Mouse (Mus musculus) telencephalon, adult 2 months (tissue): ENCODE measurements around the gene Ctps.
A peak's percentile ranks its signal among the peaks of the same experiment; 100 is the strongest.
"Not testable (repeated sequence)": the region's sequence is repeated elsewhere in the genome, so short reads cannot be mapped to it uniquely, and the experiment has no call there.

Experiments
- DNase-seq: peaks from one replicate; pipeline ENCODE4 v3.0.0-alpha.2; 2011; ENCODE audit warnings: low read depth, low spot score

Gene Ctps

GRCm38 (mm10) chr4:120569486-120570437 lies at the start of gene Ctps:
TSS of gene Ctps (minus strand) at chr4:120570276.
- peak; percentile 88 for DNase-seq

GRCm38 (mm10) chr4:120616199-120617025 lies 46.3 kb upstream of the Ctps start:
- no peak for DNase-seq

GRCm38 (mm10) chr4:120615528-120616081 lies 45.5 kb upstream of the Ctps start:
- DNase-seq = peak; percentile 40

GRCm38 (mm10) chr4:120614644-120615043 lies 44.6 kb upstream of the Ctps start:
- DNase-seq = no peak

DNA sequence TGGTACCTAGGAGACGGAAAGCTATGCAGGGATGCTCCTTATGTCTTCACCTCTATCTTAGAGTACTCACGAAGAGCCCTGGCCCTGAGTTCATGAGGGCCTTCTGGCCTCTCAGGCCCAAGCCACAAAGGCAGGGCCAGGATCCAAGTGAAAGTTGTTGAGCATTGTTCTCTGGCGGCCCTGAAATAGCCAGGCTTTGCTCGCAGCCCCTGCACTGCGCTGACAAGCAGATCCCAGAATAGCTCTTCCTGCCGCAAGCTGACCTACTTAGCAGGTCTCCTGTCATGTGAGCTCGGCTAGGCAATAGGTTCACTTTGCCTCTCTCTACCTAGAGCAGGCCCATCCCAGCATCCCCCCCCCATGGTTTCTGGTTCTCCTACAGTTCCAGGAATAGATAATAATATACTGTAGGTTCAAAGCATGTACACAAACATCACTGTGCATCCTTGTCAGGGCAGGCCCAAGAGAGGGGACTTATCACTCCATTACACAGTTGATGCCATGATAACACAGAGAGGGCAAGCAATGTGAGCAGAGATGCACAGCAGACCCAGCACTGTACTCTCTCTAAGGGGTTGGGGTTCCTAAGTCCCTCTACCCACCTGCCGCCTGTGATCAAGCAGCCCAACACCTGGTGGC lies 43.7 kb upstream of the Ctps start:
- DNase-seq = peak; percentile 83

GRCm38 (mm10) chr4:120612304-120613080 lies 42.4 kb upstream of the Ctps start:
- no peak for DNase-seq

DNA sequence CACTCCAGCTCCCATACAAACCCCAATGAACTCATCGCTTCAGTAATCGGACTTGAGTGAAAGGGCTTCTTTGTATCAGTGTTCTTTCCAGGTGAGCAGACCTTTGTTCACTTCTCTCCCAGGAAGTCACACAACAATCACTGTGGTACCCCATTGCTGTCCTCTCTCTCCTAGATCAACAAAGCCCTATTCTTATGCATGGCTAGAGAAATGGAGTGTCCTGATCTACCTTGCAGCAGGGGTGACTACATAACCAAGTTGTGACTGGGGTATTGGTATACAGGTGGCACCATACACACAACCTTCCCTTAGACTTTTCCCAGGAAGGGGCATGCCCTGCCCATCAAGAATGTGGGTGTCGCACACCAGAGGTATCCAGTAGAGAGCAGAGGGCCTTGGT lies 40.9 kb upstream of the Ctps start:
- no peak for DNase-seq

DNA sequence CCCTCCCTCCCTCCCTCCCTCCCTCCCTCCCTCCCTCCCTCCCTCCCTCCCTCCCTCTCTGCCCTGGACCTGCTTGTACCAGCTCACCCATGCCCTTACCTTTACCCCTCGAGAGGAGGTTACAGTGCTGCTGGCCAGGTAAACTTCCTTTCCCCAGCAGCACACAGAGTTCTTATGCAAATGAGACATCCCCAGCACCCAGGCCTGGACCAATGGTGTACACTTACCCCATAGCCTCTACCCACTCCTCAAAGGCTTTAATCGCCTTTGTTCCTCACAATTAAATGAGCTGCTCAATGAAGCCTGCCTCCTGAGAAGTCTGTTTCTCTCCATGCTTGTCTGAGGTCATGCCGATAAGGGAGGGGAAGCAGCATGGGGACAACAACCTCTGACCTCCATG lies 36.9 kb upstream of the Ctps start:
- no peak for DNase-seq

DNA sequence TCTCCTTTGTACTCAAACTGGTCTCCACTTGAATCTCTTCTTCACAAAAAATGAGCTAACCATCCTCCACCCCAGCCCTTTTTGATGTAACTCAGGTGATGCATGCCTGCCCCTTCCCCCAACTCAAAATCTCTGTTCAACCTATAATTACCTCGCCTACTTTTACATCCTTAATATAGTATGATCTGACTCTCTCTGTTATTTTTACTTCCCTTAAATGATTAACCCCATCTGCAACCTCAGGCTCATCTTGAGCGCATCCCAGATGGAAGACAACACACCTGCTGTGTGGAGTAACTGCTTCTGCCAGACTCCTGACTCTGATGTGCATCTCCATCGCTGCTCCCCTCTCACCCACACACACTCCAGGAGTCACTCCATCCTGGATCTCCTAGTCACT lies 32.6 kb upstream of the Ctps start:
- DNase-seq = no peak

GRCm38 (mm10) chr4:120601774-120602173 lies 31.7 kb upstream of the Ctps start:
- no peak for DNase-seq

DNA sequence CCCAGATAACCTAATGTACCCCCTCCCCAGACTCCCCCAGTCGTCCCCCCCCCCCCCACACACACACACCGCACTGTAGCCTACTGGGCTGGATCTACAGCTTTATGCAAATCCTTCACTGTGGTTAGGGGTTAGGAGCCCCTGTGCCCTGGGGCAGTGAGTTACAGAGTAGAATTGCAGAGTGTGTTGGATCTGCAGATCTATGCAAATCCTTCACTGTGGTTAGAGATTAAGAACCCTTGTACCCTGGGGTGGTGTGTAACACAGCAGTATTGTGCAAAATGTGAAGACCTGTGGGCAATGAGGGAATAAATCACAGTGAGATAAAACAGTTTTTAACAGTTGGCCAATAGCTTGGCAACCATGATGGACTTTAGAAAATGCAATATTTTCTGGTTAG lies 28.8 kb upstream of the Ctps start:
- DNase-seq = no peak

- DNase-seq = not testable (repeated sequence)
These were observed 26.1 kb upstream of the Ctps start for GRCm38 (mm10) chr4:120596210-120596609.

DNA sequence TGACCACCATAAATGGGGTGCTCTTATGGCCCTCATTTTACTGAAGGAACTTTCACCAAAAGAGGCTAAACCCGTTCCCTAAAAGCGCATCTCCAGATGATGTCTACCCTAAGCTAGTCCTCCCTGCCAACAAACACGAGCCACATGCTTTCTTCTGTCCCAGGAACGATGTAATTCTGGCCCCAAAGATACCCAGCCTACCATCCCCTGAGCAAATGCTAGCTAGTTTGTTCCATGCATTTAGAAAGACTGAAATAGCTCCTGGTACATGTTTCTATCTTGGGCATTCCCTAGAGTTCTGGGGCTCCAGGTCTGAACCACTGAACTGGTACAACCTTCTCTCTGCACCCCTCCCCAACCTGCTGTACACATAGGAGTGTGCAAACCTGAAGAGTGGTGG lies 20.9 kb upstream of the Ctps start:
- DNase-seq = peak; percentile 56

GRCm38 (mm10) chr4:120589815-120590422 lies 19.8 kb upstream of the Ctps start:
- DNase-seq = peak; percentile 73

GRCm38 (mm10) chr4:120589070-120589469 lies 19.0 kb upstream of the Ctps start:
- no peak for DNase-seq

DNA sequence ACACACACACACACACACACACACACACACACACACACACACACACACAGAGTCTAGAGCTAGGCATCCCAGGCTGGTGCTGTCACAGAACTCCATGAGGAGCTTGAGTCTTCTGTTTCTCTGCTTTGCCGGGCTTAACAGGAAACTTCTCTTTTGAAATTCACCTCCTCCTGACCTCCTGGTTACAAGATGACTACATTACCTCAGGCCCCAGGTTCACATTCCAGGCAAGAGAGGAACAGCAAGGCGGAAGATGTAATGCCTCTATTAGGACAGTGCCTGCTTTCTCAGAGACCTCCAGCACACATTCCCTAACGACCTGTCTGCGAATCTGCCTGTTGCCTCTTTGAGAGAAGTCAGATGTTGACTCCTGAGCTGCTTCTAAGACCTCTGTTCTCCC lies 18.4 kb upstream of the Ctps start, which contains the start of gene Gm8439:
TSS of gene Gm8439 (plus strand) at position 301 of the 400 bp plus-strand sequence.
- DNase-seq = no peak

DNA sequence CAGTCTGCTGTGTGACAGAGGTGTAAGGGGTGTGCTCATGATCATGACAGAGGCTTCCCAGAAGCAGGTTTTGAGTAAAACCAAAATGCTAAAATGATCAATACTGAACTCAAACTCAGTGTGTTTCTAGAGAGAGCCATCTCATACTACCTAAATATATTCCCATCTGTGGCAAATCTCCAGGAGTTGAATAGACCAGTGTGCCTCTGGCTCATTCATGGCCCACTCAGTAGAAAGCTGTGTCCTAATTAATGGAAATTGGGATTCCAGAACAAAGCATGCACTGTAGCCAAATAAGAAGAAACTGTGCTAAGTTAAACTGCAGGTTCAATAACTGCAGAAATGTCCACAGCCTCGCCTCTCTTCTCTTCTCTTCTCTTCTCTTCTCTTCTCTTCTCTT lies 16.9 kb upstream of the Ctps start:
- no peak for DNase-seq

GRCm38 (mm10) chr4:120581711-120582110 lies 11.6 kb upstream of the Ctps start:
- no peak for DNase-seq

DNA sequence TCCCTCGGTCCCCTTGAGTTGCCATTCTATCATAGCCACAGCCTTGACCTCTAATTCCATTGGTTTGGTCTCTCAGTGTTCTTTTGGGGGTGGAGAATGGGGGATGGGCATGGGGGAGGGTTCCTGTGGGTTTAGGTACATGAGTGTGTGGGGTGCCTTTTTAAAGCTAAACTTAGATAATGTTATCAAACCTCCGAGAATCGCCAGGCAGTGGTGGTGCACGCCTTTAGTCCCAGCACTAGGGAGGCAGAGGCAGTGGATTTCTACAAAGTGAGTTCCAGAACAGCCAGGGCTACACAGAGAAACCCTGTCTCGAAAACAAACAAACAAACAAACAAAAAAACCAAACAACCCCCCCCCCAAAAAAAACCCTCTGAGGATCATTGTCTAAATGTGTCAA lies 10.8 kb upstream of the Ctps start:
- no peak for DNase-seq

- DNase-seq = no peak
These were observed 1.6 kb upstream of the Ctps start for GRCm38 (mm10) chr4:120571691-120572090.
